Mouse (Mus musculus): ENCODE results near the gene Jmjd6. TPM values are rescaled to one million over a fixed set of nuclear protein-coding genes. Genes with fewer than 3 reads are reported as not detected.

Jmjd6 gene
- total and polyA plus RNA-seq, 3 experiments: 48.4 to 126 (median 82.7) TPM

- DNase-seq (ENCODE audit: low spot score): no peak
- peaks cover 46% of the 10 kb centered on the region for H3K4me1 ChIP-seq (ENCODE audit: insufficient read depth, low read depth, low read length)
- H3K27me3 ChIP-seq (ENCODE audit: insufficient read depth, low read length): peaks cover 62% of the 10 kb centered on the region
- H3K9me3 ChIP-seq (replicated peaks): no peaks in the 10 kb centered on the region
- no peak for ATAC-seq (ENCODE audit: extremely low read depth, insufficient number of reproducible peaks, low FRiP score, poor library complexity, severe bottlenecking)
- TF ChIP-seq TAL1 (conservative IDR thresholded peaks at IDR 0.05; ENCODE audit: low read depth, low read length): no peak
- no peak overlapping the region for H3K4me3 ChIP-seq (ENCODE audit: low read depth, low read length)
- no peaks in the 10 kb centered on the region for H3K36me3 ChIP-seq (replicated peaks)
These were observed 36.1 kb downstream of the Jmjd6 start for GRCm38 (mm10) chr11:116807116-116807515.

DNA sequence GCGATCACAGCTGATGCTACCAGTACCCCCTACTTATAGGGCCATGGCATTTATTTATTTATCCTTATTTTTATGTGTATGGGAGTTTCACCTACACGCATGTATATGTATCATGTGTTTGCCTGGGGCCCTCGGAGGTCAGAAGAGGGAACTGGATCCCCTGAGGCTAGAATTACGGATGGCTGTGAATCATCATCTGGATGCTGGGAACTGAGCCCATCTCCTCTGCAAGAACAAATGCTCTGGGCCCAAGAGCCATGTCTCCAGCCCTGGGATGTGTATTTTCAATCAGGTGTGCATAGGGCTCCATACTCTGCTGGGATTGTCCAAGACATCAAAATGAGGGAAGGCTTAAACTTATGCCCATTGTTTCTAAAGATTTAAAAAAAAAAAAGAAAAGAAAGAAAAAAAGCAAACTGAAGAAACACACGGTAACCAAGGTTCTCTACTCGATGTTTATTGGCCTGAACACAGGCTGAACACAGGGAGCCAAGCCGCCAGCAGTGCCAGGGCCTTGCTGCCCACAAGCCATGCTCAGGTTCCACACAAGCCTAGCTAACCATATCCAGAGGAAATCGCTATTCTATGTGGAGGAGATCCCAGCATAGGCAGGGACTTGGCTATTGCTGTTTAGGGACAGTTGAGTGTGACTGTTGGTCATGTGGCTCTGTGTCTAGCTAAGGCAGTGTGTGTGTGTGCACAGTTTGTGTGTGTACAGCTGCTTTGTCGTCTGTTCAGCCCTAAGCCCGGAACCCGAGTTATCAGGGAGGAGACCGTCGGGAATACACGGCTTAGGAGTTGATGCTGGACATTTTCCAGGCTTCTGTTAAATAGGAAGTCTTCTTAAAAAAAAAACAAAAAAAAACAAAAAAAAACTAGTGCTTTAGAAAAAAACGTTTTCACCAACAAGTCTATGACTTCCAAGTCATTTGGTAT is 36.8 kb downstream of the Jmjd6 start:
- DNase-seq (ENCODE audit: low spot score) (no peak), ATAC-seq (ENCODE audit: extremely low read depth, insufficient number of reproducible peaks, low FRiP score, poor library complexity, severe bottlenecking) (no peak)
- H3K36me3 ChIP-seq (replicated peaks): no peaks in the 10 kb centered on the region
- no peak overlapping the region for H3K4me3 ChIP-seq (ENCODE audit: low read depth, low read length)
- H3K9me3 ChIP-seq (replicated peaks): no peaks in the 10 kb centered on the region
- H3K27me3 ChIP-seq (ENCODE audit: insufficient read depth, low read length): peaks cover 65% of the 10 kb centered on the region
- H3K4me1 ChIP-seq (ENCODE audit: insufficient read depth, low read depth, low read length): peaks cover 48% of the 10 kb centered on the region
- TF ChIP-seq POLR2AphosphoS5 (IDR thresholded peaks at IDR 0.05; ENCODE audit: insufficient replicate concordance, low read depth, low read length) (no peak), GATA2 (IDR thresholded peaks at IDR 0.05; ENCODE audit: borderline replicate concordance, low read depth, low read length) (no peak), TAL1 (conservative IDR thresholded peaks at IDR 0.05; ENCODE audit: low read depth, low read length) (no peak), GATA1 (IDR thresholded peaks at IDR 0.05; ENCODE audit: borderline replicate concordance, low read length) (no peak), CTCF (IDR thresholded peaks at IDR 0.05; ENCODE audit: low read depth, low read length) (no peak)

GRCm38 (mm10) chr11:116802709-116803108 is 40.5 kb downstream of the Jmjd6 start:
- TF ChIP-seq GATA1 (IDR thresholded peaks at IDR 0.05; ENCODE audit: borderline replicate concordance, low read length) (no peak), CTCF (IDR thresholded peaks at IDR 0.05; ENCODE audit: low read depth, low read length) (no peak), TAL1 (conservative IDR thresholded peaks at IDR 0.05; ENCODE audit: low read depth, low read length) (no peak), POLR2AphosphoS5 (IDR thresholded peaks at IDR 0.05; ENCODE audit: insufficient replicate concordance, low read depth, low read length) (no peak), GATA2 (IDR thresholded peaks at IDR 0.05; ENCODE audit: borderline replicate concordance, low read depth, low read length) (no peak)
- Histone ChIP-seq H3K9me3 (replicated peaks) (no peaks in the 10 kb centered on the region), H3K27me3 (ENCODE audit: insufficient read depth, low read length) (peaks cover 53% of the 10 kb centered on the region), H3K4me3 (ENCODE audit: low read depth, low read length) (no peak overlapping the region), H3K4me1 (ENCODE audit: insufficient read depth, low read depth, low read length) (peaks cover 35% of the 10 kb centered on the region), H3K36me3 (replicated peaks) (no peaks in the 10 kb centered on the region)
- DNase-seq (ENCODE audit: low spot score) (no peak), ATAC-seq (ENCODE audit: extremely low read depth, insufficient number of reproducible peaks, low FRiP score, poor library complexity, severe bottlenecking) (no peak; the same call in 1 of the 2 replicates)

DNA sequence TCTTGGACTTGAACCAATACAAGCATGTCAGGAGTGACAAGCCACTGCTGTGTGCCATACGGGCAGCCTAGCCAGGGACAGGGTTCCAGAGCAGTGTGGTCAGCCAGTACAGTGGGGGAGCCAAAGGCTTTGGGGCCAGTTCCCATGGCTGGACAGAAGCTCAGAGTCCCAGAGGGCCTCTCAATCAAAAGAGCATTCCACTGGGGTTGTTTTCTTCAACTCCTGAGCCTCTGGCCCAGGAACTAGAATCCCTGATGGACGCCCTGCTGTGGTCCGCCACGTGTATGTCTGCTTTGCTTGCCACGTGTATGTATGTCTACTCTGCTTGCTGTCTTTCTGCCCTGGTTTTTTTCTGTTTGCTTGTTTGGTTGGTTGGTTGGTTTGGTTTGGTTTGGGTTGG is 42.1 kb downstream of the Jmjd6 start:
- H3K9me3 ChIP-seq (replicated peaks): no peaks in the 10 kb centered on the region
- no peak for DNase-seq (ENCODE audit: low spot score)
- no peak for TF ChIP-seq GATA1 (IDR thresholded peaks at IDR 0.05; ENCODE audit: borderline replicate concordance, low read length)
- TF ChIP-seq CTCF (IDR thresholded peaks at IDR 0.05; ENCODE audit: low read depth, low read length): no peak
- TF ChIP-seq POLR2AphosphoS5 (IDR thresholded peaks at IDR 0.05; ENCODE audit: insufficient replicate concordance, low read depth, low read length): no peak
- no peak for TF ChIP-seq TAL1 (conservative IDR thresholded peaks at IDR 0.05; ENCODE audit: low read depth, low read length)
- TF ChIP-seq GATA2 (IDR thresholded peaks at IDR 0.05; ENCODE audit: borderline replicate concordance, low read depth, low read length): no peak

DNA sequence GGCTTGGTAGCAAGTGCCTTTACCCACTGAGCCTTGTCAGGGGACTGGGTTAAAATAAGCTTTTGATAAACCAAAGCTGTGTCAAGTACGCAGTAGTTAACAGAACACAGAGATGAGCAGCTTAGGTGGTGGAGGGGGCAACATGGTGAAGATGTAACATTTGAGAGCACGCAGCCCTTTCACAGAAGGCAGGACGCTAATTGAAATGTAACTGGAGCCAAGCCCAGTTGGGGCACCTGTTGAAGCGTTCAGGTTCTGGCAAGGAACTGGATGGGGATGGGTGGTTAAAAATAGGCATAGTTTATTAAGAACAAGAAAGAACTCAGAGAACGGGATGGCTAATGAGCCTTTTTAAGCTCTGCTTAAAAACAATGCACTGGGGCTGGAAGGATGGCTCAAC is 43.9 kb downstream of the Jmjd6 start:
- DNase-seq (ENCODE audit: low spot score): no peak

More for the DNA sequence above, 42.1 kb downstream of the Jmjd6 start:
- H3K36me3 ChIP-seq (replicated peaks): no peaks in the 10 kb centered on the region
- peaks cover 65% of the 10 kb centered on the region for H3K27me3 ChIP-seq (ENCODE audit: insufficient read depth, low read length)
- H3K4me1 ChIP-seq (ENCODE audit: insufficient read depth, low read depth, low read length): peaks cover 24% of the 10 kb centered on the region
- no peak for ATAC-seq (ENCODE audit: extremely low read depth, insufficient number of reproducible peaks, low FRiP score, poor library complexity, severe bottlenecking)
- H3K4me3 ChIP-seq (ENCODE audit: low read depth, low read length): no peak overlapping the region

More for the DNA sequence above, 43.9 kb downstream of the Jmjd6 start:
- Histone ChIP-seq H3K9me3 (replicated peaks) (no peaks in the 10 kb centered on the region), H3K4me1 (ENCODE audit: insufficient read depth, low read depth, low read length) (peaks cover 16% of the 10 kb centered on the region), H3K36me3 (replicated peaks) (no peaks in the 10 kb centered on the region), H3K27me3 (ENCODE audit: insufficient read depth, low read length) (peaks cover 59% of the 10 kb centered on the region), H3K4me3 (ENCODE audit: low read depth, low read length) (no peak overlapping the region)
- TF ChIP-seq CTCF (IDR thresholded peaks at IDR 0.05; ENCODE audit: low read depth, low read length) (no peak), POLR2AphosphoS5 (IDR thresholded peaks at IDR 0.05; ENCODE audit: insufficient replicate concordance, low read depth, low read length) (no peak), GATA1 (IDR thresholded peaks at IDR 0.05; ENCODE audit: borderline replicate concordance, low read length) (no peak), GATA2 (IDR thresholded peaks at IDR 0.05; ENCODE audit: borderline replicate concordance, low read depth, low read length) (no peak), TAL1 (conservative IDR thresholded peaks at IDR 0.05; ENCODE audit: low read depth, low read length) (no peak)
- ATAC-seq (ENCODE audit: extremely low read depth, insufficient number of reproducible peaks, low FRiP score, poor library complexity, severe bottlenecking): no peak

Other genes starting within 250 kb of the Jmjd6 start
- gene Rhbdf2, start 216.4 kb downstream of the Jmjd6 start, total RNA-seq (2014; fragmentation: Nextera tagmentation): 2.5 and 5.6 TPM in 2 replicates
- 1.7 and 1.9 TPM in 2 replicates for gene Rhbdf2, start 216.4 kb downstream of the Jmjd6 start, total RNA-seq (2017)
- 4.2 and 4.8 TPM in 2 replicates for gene Rhbdf2, start 216.4 kb downstream of the Jmjd6 start, polyA plus RNA-seq (2012)
- 2.6 and 4.3 TPM in 2 replicates for gene Prcd, start 189.9 kb downstream of the Jmjd6 start, total RNA-seq (2014; fragmentation: Nextera tagmentation)
- gene Prcd, start 189.9 kb downstream of the Jmjd6 start, total RNA-seq (2017): 3.2 and 3.7 TPM in 2 replicates
- 1.5 and 1.9 TPM in 2 replicates for gene Prcd, start 189.9 kb downstream of the Jmjd6 start, polyA plus RNA-seq (2012)
- not detected in 2 replicates for gene Cygb, start 189.1 kb downstream of the Jmjd6 start, total RNA-seq (2014; fragmentation: Nextera tagmentation)
- not detected in 2 replicates for gene Cygb, start 189.1 kb downstream of the Jmjd6 start, total RNA-seq (2017)
- 0.05 TPM in 1 of 2 replicates, not detected in the other for gene Cygb, start 189.1 kb downstream of the Jmjd6 start, polyA plus RNA-seq (2012)
- gene St6galnac1, start 67.9 kb downstream of the Jmjd6 start, total RNA-seq (2014; fragmentation: Nextera tagmentation): 0.49 TPM in 1 of 2 replicates, not detected in the other
- gene St6galnac1, start 67.9 kb downstream of the Jmjd6 start, total RNA-seq (2017): 0.23 and 0.27 TPM in 2 replicates
- gene St6galnac1, start 67.9 kb downstream of the Jmjd6 start, polyA plus RNA-seq (2012): not detected in 2 replicates
- not detected in 2 replicates for gene Mxra7, start 15.4 kb downstream of the Jmjd6 start, total RNA-seq (2014; fragmentation: Nextera tagmentation)
- 0.06 TPM in 1 of 2 replicates, not detected in the other for gene Mxra7, start 15.4 kb downstream of the Jmjd6 start, total RNA-seq (2017)
- gene Mxra7, start 15.4 kb downstream of the Jmjd6 start, polyA plus RNA-seq (2012): not detected in 2 replicates
- gene Mettl23, start 171 bp downstream of the Jmjd6 start, total RNA-seq (2014; fragmentation: Nextera tagmentation): 40.3 and 45.4 TPM in 2 replicates
- 35.8 and 43.1 TPM in 2 replicates for gene Mettl23, start 171 bp downstream of the Jmjd6 start, total RNA-seq (2017)
- 49.1 and 60.6 TPM in 2 replicates for gene Mettl23, start 171 bp downstream of the Jmjd6 start, polyA plus RNA-seq (2012)
- gene Mfsd11, start 9.0 kb upstream of the Jmjd6 start, total RNA-seq (2014; fragmentation: Nextera tagmentation): 15.1 and 22.0 TPM in 2 replicates
- gene Mfsd11, start 9.0 kb upstream of the Jmjd6 start, total RNA-seq (2017): 45.9 and 55.1 TPM in 2 replicates
- gene Mfsd11, start 9.0 kb upstream of the Jmjd6 start, polyA plus RNA-seq (2012): 3.8 and 6.6 TPM in 2 replicates
- 786 and 910 TPM in 2 replicates for gene Srsf2, start 9.6 kb upstream of the Jmjd6 start, total RNA-seq (2014; fragmentation: Nextera tagmentation)
- 484 and 801 TPM in 2 replicates for gene Srsf2, start 9.6 kb upstream of the Jmjd6 start, total RNA-seq (2017)
- gene Srsf2, start 9.6 kb upstream of the Jmjd6 start, polyA plus RNA-seq (2012): 1,600 and 2,011 TPM in 2 replicates
- gene Mgat5b, start 75.4 kb upstream of the Jmjd6 start, total RNA-seq (2014; fragmentation: Nextera tagmentation): not detected in 2 replicates
- gene Mgat5b, start 75.4 kb upstream of the Jmjd6 start, total RNA-seq (2017): 0.16 TPM in 1 of 2 replicates, not detected in the other
- not detected in 2 replicates for gene Mgat5b, start 75.4 kb upstream of the Jmjd6 start, polyA plus RNA-seq (2012)